Mouse (Mus musculus): ENCODE results near the gene 5430419D17Rik. TPM values are rescaled to one million over a fixed set of nuclear protein-coding genes. Genes with fewer than 3 reads are reported as not detected.

Gene 5430419D17Rik
- polyA plus RNA-seq, 2 experiments = 0.03 TPM; not detected in 1

- no peak for TF ChIP-seq POLR2A (IDR thresholded peaks at IDR 0.05; ENCODE audit: borderline replicate concordance, extremely low read depth, insufficient read depth, insufficient read length)
- WGBS = 71% methylated on average over 7 of the region's 7 CpGs
- no peak for ATAC-seq (ENCODE audit: low FRiP score, low read depth)
These were observed 12.0 kb upstream of the 5430419D17Rik start for GRCm38 (mm10) chr7:131162251-131162650.

GRCm38 (mm10) chr7:131167771-131168170, 6.4 kb upstream of the 5430419D17Rik start:
- Histone ChIP-seq H3K9ac (ENCODE audit: low read depth, low read length, severe bottlenecking) (no peak overlapping the region), H3K27me3 (ENCODE audit: control insufficient read depth, insufficient read depth, low read length) (no peaks in the 10 kb centered on the region), H3K9me3 (ENCODE audit: control insufficient read depth, low read length) (no peaks in the 10 kb centered on the region), H3K4me2 (replicated peaks; ENCODE audit: low read depth, low read length, severe bottlenecking) (no peak overlapping the region), H3K4me1 (ENCODE audit: control insufficient read depth, insufficient read depth, low read length) (no peaks in the 10 kb centered on the region), H3K27ac (replicated peaks; ENCODE audit: low read depth, low read length) (no peak overlapping the region), H3K4me3 (replicated peaks; ENCODE audit: low read length) (no peak overlapping the region), H3K36me3 (ENCODE audit: control insufficient read depth, insufficient read depth, low read length) (no peaks in the 10 kb centered on the region)
- ATAC-seq (ENCODE audit: low FRiP score, low read depth) (no peak), DNase-seq (ENCODE audit: low spot score) (no peak)
- TF ChIP-seq POLR2A (IDR thresholded peaks at IDR 0.05; ENCODE audit: borderline replicate concordance, extremely low read depth, insufficient read depth, insufficient read length) = no peak
- 77% methylated on average over 3 of the region's 3 CpGs for WGBS

More at GRCm38 (mm10) chr7:131162251-131162650, 12.0 kb upstream of the 5430419D17Rik start:
- Histone ChIP-seq H3K27me3 (ENCODE audit: control insufficient read depth, insufficient read depth, low read length) (no peaks in the 10 kb centered on the region), H3K9ac (ENCODE audit: low read depth, low read length, severe bottlenecking) (no peak overlapping the region), H3K36me3 (ENCODE audit: control insufficient read depth, insufficient read depth, low read length) (no peaks in the 10 kb centered on the region), H3K4me1 (ENCODE audit: control insufficient read depth, insufficient read depth, low read length) (no peaks in the 10 kb centered on the region), H3K4me3 (replicated peaks; ENCODE audit: low read length) (no peak overlapping the region), H3K4me2 (replicated peaks; ENCODE audit: low read depth, low read length, severe bottlenecking) (no peak overlapping the region), H3K9me3 (ENCODE audit: control insufficient read depth, low read length) (no peaks in the 10 kb centered on the region), H3K27ac (replicated peaks; ENCODE audit: low read depth, low read length) (no peak overlapping the region)
- DNase-seq (ENCODE audit: low spot score) = no peak

- no peak overlapping the region for H3K4me2 ChIP-seq (replicated peaks; ENCODE audit: low read depth, low read length, severe bottlenecking)
- no peak overlapping the region for H3K27ac ChIP-seq (replicated peaks; ENCODE audit: low read depth, low read length)
- ATAC-seq (ENCODE audit: low FRiP score, low read depth) (no peak), DNase-seq (ENCODE audit: low spot score) (no peak)
- H3K4me3 ChIP-seq (replicated peaks; ENCODE audit: low read length) = no peak overlapping the region
- no peaks in the 10 kb centered on the region for H3K9me3 ChIP-seq (ENCODE audit: control insufficient read depth, low read length)
- no peaks in the 10 kb centered on the region for H3K36me3 ChIP-seq (ENCODE audit: control insufficient read depth, insufficient read depth, low read length)
- H3K4me1 ChIP-seq (ENCODE audit: control insufficient read depth, insufficient read depth, low read length) = no peaks in the 10 kb centered on the region
- H3K27me3 ChIP-seq (ENCODE audit: control insufficient read depth, insufficient read depth, low read length) = no peaks in the 10 kb centered on the region
- WGBS = 54% methylated on average over 2 of the region's 2 CpGs
- no peak overlapping the region for H3K9ac ChIP-seq (ENCODE audit: low read depth, low read length, severe bottlenecking)
- TF ChIP-seq POLR2A (IDR thresholded peaks at IDR 0.05; ENCODE audit: borderline replicate concordance, extremely low read depth, insufficient read depth, insufficient read length) = no peak
These were observed 5.1 kb upstream of the 5430419D17Rik start for GRCm38 (mm10) chr7:131169099-131169498.

- Histone ChIP-seq H3K27me3 (ENCODE audit: control insufficient read depth, insufficient read depth, low read length) (no peaks in the 10 kb centered on the region), H3K4me2 (replicated peaks; ENCODE audit: low read depth, low read length, severe bottlenecking) (no peak overlapping the region), H3K27ac (replicated peaks; ENCODE audit: low read depth, low read length) (no peak overlapping the region), H3K4me1 (ENCODE audit: control insufficient read depth, insufficient read depth, low read length) (no peaks in the 10 kb centered on the region), H3K9me3 (ENCODE audit: control insufficient read depth, low read length) (no peaks in the 10 kb centered on the region), H3K36me3 (ENCODE audit: control insufficient read depth, insufficient read depth, low read length) (no peaks in the 10 kb centered on the region), H3K9ac (ENCODE audit: low read depth, low read length, severe bottlenecking) (no peak overlapping the region), H3K4me3 (replicated peaks; ENCODE audit: low read length) (no peak overlapping the region)
- DNase-seq (ENCODE audit: low spot score) = no peak
- WGBS = 41% methylated on average over 4 of the region's 4 CpGs
- TF ChIP-seq POLR2A (IDR thresholded peaks at IDR 0.05; ENCODE audit: borderline replicate concordance, extremely low read depth, insufficient read depth, insufficient read length) = no peak
- ATAC-seq (ENCODE audit: low FRiP score, low read depth) = no peak
These were observed 8.5 kb downstream of the 5430419D17Rik start for GRCm38 (mm10) chr7:131182685-131183084.

- Histone ChIP-seq H3K4me3 (replicated peaks; ENCODE audit: low read length) (no peak overlapping the region), H3K4me2 (replicated peaks; ENCODE audit: low read depth, low read length, severe bottlenecking) (no peak overlapping the region), H3K9ac (ENCODE audit: low read depth, low read length, severe bottlenecking) (no peak overlapping the region), H3K9me3 (ENCODE audit: control insufficient read depth, low read length) (no peaks in the 10 kb centered on the region), H3K27ac (replicated peaks; ENCODE audit: low read depth, low read length) (no peak overlapping the region), H3K27me3 (ENCODE audit: control insufficient read depth, insufficient read depth, low read length) (no peaks in the 10 kb centered on the region), H3K4me1 (ENCODE audit: control insufficient read depth, insufficient read depth, low read length) (no peaks in the 10 kb centered on the region), H3K36me3 (ENCODE audit: control insufficient read depth, insufficient read depth, low read length) (no peaks in the 10 kb centered on the region)
- ATAC-seq (ENCODE audit: low FRiP score, low read depth) (no peak), DNase-seq (ENCODE audit: low spot score) (no peak)
- 65% methylated on average over 8 of the region's 8 CpGs for WGBS
- no peak for TF ChIP-seq POLR2A (IDR thresholded peaks at IDR 0.05; ENCODE audit: borderline replicate concordance, extremely low read depth, insufficient read depth, insufficient read length)
These were observed 10.1 kb downstream of the 5430419D17Rik start for GRCm38 (mm10) chr7:131184339-131184738.

GRCm38 (mm10) chr7:131187047-131187446, 12.8 kb downstream of the 5430419D17Rik start:
- Histone ChIP-seq H3K36me3 (ENCODE audit: control insufficient read depth, insufficient read depth, low read length) (no peaks in the 10 kb centered on the region), H3K27ac (replicated peaks; ENCODE audit: low read depth, low read length) (no peak overlapping the region), H3K9me3 (ENCODE audit: control insufficient read depth, low read length) (no peaks in the 10 kb centered on the region), H3K4me3 (replicated peaks; ENCODE audit: low read length) (no peak overlapping the region), H3K27me3 (ENCODE audit: control insufficient read depth, insufficient read depth, low read length) (no peaks in the 10 kb centered on the region), H3K4me2 (replicated peaks; ENCODE audit: low read depth, low read length, severe bottlenecking) (no peak overlapping the region), H3K9ac (ENCODE audit: low read depth, low read length, severe bottlenecking) (no peak overlapping the region), H3K4me1 (ENCODE audit: control insufficient read depth, insufficient read depth, low read length) (no peaks in the 10 kb centered on the region)
- DNase-seq (ENCODE audit: low spot score) (no peak), ATAC-seq (ENCODE audit: low FRiP score, low read depth) (no peak)
- no peak for TF ChIP-seq POLR2A (IDR thresholded peaks at IDR 0.05; ENCODE audit: borderline replicate concordance, extremely low read depth, insufficient read depth, insufficient read length)
- 73% methylated on average over 8 of the region's 8 CpGs for WGBS

Data from limb, embryonic 14.5 days (tissue).